Mouse (Mus musculus) liver (tissue): Measurements from ENCODE around the gene Ugt1a2.
"Not testable (repeated sequence)": the region's sequence is repeated elsewhere in the genome, so short reads cannot be mapped to it uniquely, and the experiment has no call there.

Source experiments
- DNase-seq: peaks from one replicate; pipeline ENCODE4 v3.0.0-alpha.2; 2020; ENCODE audit warnings: mixed read lengths

Gene Ugt1a2

GRCm38 (mm10) chr1:88200456-88200855 lies at the start of gene Ugt1a2:
Ugt1a2 (plus strand) TSS chr1:88200601.
- DNase-seq = no peak

GRCm38 (mm10) chr1:88158430-88158829 lies 42.0 kb upstream of the Ugt1a2 start:
- DNase-seq = no peak

GRCm38 (mm10) chr1:88165711-88166110 lies 34.7 kb upstream of the Ugt1a2 start, which contains the start of gene Ugt1a5:
Ugt1a5 (plus strand) TSS chr1:88166012.
- DNase-seq = no peak

DNA sequence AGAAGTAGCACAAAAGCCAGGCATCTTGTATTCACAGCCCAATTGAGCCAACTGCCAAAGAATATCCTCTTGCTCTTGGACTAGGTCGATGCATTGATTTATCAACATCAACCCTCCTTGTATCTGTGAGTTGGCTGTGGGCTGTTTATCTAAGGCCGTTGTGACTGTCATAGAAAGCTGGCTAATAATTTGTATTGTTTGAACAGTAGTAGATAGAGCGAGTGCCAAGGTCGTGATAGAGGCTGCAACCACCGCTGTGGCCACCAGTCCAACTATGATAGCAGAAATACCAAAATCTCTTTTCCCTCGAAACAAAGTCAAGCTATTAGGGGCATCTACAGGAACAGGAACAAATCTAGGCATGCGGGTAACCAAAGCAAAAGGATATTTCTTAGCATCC lies 28.2 kb upstream of the Ugt1a2 start:
- not testable (repeated sequence) for DNase-seq

DNA sequence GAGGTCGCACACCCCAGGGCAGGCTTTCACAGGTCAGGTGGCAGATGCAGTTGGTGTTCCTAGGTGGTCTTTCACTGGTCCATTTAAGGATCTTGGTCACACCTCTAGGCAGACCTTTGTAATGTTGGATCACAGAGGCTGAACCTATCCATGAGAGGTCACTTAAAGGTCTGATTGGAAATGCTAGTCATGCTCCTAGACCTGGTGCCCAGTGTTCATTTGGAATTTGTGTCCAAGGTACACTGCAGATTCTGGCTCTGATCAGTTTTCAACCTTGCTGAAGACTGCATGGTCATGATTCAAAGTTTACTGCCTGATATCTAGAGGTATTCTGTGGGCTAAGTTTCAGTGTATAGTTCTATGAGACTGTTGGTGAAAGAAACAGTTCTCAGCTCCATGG lies 20.7 kb upstream of the Ugt1a2 start:
- DNase-seq = no peak

DNA sequence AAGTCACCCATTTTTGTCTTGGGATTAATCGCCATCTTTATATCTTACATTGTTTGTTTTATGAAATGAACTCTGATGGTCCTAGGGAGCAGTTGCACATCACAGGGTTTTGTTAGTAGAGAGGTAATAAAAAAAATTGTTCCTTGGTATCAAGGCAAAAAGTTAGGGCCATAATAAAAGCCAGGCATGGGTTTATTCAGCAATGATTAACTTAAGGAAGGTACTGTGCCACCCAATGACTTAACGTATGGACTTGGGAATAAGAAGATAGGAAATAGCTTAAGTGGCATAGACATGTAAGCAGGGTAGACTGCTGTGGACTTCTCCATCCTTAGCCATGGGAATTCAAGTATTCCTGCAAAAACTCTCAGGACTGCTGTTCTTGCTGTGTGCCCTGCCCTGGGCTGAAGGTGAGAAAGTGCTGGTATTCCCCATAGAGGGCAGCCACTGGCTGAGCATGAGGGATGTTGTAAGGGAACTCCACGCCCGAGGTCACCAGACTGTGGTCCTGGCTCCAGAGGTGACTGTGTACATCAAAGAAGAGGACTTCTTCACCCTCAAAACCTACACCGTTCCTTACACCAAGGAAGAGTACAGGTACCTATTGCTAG lies 14.0 kb upstream of the Ugt1a2 start:
- DNase-seq = no peak

DNA sequence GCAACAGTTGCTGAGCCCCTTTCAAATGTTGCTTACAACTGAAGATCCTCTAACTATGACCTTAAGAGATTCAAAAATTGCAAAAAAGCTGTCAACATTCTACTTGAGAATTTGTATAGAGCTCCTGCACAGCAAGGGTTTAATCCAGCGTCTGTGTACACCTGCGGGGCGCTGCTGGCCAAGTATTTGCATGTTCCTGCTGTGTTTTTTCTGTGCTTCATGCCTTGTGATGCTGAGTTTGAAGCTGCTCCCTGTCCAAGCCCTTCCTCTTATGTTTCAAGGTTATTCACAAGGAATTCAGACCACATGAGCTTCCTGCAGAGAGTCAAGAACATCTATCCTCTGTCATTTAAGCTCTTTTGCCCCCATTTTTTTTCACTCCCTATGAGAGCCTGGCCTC lies 8.3 kb upstream of the Ugt1a2 start:
- no peak for DNase-seq

- DNase-seq = no peak
Measured at GRCm38 (mm10) chr1:88195687-88196086, 4.7 kb upstream of the Ugt1a2 start.

DNA sequence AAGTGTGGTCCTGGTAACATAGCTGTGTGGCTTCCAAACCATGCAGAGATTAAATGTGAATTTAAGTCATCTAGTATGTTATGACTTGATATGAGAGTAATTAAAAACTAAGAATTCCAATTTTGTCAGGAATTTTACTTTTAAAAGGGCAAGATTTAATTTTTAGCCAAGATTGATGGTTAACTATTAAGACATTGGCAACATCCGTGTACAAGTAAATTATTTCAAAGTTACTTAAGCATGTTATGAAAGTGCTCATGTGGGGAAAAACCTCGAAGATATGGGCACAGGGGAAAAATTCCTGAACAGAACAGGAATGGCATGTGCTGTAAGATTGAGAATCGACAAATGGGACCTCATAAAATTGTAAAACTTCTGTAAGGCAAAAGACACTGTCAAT lies 3.0 kb upstream of the Ugt1a2 start:
- no peak for DNase-seq

DNA sequence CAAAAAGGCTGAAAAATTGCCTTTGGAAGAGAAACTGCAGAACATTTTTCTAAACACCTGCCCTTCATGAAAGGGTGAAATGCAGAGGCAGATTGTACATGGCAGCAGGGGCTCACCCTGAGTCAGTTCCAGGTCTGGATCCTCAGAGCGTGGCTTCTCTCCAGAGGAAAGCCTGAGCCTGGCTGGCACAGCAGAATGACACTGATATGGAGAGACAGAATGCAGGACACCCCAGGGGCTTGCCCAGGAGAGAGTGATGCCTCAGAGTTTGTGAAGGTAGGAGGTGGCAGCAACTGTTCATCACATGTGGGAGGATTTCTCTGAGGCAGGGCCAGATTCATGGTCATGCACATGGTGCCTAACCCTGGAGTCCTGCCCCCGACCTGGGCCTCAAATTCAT lies 405 bp upstream of the Ugt1a2 start:
- DNase-seq = no peak

- peak; percentile 92 for DNase-seq
Measured at GRCm38 (mm10) chr1:88205294-88205922, 5.0 kb downstream of the Ugt1a2 start, which contains the start of gene Dnajb3. Dnajb3 (minus strand) TSS chr1:88205782.

GRCm38 (mm10) chr1:88206843-88207479 lies 6.6 kb downstream of the Ugt1a2 start:
- peak; percentile 71 for DNase-seq

DNA sequence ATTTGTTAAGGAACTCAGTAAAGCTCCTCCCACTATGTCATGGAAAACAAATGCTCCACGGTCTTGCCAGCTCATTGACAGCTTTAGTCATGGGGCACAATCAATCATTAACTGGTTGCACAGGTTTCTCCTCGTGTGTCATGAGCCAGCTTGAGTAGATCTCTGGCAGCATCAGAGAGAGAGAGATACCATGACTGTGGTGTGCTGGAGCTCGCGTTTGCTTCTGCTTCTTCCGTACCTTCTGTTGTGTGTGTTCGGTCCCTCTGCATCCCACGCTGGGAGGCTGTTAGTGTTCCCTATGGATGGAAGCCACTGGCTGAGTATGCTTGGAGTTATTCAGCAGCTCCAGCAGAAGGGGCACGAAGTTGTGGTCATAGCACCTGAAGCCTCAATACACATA lies 11.4 kb downstream of the Ugt1a2 start, which contains the start of gene Ugt1a1:
Ugt1a1 (plus strand) TSS at position 148 of the 400 bp plus-strand sequence.
- peak; percentile 14 for DNase-seq

DNA sequence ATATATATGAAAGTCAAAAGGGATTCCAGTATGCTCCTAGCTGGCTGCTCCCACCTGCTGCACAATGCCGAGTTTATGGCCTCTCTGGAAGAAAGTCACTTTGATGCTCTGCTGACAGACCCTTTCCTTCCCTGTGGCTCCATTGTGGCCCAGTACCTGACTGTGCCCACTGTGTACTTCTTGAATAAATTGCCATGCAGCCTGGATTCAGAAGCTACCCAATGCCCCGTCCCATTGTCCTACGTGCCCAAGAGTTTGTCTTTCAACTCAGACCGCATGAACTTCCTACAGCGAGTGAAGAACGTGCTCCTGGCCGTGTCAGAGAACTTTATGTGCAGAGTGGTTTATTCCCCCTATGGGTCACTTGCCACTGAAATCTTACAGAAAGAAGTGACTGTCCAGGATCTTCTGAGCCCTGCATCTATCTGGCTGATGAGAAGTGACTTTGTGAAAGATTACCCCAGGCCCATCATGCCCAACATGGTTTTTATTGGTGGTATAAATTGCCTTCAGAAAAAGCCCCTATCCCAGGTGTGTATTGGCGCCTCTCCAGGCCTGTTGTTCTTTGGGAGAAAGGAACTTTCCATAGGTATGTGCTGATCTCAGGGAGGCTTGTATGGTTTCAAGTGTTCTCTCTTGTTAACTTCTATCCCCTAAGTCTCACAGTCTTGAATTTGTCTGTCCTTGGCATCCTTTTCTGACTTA lies 12.1 kb downstream of the Ugt1a2 start:
- no peak for DNase-seq

DNA sequence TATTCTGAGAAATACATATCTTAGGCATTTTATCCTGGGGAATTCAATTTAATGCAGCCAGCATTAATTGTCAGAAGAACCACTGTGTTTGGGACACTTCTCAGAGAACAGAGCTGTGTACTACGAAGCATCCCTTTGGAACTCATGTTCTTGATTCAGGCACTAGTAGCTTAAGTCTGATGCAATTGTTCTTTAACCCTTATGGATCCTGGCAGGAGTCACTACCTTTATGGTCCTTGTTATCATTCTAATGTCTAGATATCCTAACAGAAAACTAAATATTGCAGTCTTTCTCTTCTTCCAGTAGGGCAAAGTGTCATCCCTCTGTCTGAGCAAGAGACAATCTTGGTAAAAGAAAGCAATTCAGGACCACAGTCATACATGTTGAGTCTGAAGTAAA lies 12.7 kb downstream of the Ugt1a2 start:
- DNase-seq = no peak

- DNase-seq = peak; percentile 14
Measured at GRCm38 (mm10) chr1:88213766-88214461, 13.5 kb downstream of the Ugt1a2 start.

GRCm38 (mm10) chr1:88214462-88214952 lies 14.1 kb downstream of the Ugt1a2 start:
- no peak for DNase-seq

GRCm38 (mm10) chr1:88215466-88216380 lies 15.3 kb downstream of the Ugt1a2 start:
- peak; percentile 17 for DNase-seq

DNA sequence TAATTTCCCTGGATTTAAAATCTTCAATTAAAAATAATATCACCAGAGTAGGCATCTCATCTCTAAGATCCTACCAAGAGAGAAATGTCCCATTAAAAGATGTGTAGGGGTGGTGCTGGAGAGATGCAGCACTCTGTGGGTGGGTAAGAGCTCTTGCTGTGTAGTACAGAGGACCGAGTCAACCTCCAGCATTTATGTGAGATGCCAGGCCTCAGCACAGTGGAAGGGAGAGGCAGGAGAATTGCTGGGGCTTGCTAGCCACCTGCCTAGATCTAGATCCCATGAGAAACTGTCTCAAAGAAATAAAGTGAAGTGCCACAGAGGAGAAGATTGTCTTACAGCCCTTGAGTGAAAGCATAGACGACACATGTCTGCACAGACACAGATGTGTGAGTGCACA lies 16.1 kb downstream of the Ugt1a2 start:
- DNase-seq = no peak

- no peak for DNase-seq
Measured at GRCm38 (mm10) chr1:88217144-88217543, 16.7 kb downstream of the Ugt1a2 start.

DNA sequence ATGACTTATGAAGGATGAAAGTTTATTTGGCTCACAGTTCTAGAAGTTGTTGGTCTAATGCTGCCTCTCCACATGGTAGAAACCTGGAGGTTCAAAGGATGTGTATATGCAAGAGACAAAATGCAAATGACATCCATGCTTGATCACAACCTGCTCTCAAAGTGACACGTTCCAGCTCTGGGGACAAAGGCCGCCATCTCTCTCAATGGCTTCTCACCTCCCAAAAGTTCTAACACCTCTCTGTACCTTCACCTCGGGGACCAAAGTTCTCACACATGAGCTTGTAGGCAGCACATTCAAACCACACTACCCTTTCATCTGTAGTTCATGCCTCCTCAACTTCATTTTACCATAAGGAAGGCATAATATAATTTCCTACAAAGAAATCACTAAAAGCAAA lies 17.2 kb downstream of the Ugt1a2 start:
- no peak for DNase-seq

DNA sequence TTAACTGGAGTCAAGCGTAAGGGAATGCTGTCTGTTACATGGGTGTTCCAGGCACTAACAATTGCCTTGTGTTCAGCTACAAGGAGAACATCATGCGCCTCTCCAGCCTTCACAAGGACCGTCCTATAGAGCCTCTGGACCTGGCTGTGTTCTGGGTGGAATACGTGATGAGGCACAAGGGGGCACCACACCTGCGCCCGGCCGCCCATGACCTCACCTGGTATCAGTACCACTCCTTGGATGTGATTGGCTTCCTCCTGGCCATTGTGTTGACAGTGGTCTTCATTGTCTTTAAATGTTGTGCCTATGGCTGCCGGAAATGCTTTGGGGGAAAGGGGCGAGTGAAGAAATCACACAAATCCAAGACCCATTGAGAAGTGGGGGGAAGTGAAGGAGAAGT lies 17.6 kb downstream of the Ugt1a2 start:
- DNase-seq = no peak
